Mouse (Mus musculus): Measurements from ENCODE around the gene Sarm1.

Gene Sarm1

DNA sequence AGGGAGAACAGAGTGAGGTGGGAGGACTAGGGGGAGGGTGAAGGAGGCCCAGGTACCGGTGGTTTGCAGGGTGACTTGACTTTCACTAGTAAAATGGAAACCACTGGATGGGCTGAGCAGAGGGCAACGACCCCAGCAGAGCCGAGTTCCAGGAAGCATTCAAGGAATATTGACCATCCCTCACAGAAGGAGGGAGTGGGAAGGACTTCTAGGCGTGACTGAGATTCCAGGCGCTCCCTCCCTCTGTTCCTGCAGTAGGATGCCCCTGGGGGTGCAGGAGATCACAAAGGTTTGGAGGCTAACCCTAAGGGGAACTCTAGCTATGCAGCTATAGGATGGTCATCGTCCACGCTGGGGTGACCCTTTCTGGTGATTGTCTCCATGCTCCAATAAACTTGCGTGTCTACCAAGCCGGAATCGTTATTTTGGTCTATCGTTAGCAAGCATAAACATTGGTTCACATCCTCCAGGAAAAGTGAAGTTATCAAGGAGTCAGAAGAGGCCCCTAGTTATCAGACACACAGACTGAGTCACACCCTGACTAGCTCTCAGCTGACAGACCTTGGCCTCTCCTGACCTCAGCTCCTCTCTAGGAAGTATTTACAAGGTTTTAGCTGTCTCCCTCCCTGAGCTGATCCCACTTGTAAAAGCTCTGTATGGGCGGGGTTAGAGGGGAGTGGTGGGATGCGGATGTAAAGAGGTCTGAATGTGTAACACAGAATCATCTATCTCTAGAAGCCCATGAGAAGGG, 34.1 kb downstream of the Sarm1 start:
- no peak for DNase-seq (ENCODE audit: low spot score)

DNA sequence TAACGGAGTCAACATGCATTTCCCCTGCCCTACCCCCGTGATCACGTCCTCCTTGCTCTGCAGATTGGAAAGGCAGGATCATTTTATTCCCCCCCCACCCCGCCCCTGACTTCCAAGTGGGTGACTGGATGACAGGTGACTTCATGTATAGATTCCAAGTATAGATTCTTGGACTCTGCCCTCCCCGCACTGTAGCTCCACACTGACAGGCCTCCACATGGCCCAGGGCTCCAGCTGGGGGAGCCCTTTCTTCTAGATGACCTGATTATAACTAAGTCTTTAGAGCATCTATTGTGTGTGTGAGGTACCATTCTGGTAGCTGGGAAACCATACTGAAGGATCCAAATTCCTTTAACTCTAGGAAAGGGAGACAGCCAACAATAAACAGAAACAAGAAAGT, 34.9 kb downstream of the Sarm1 start:
- no peak for DNase-seq (ENCODE audit: low spot score)

DNA sequence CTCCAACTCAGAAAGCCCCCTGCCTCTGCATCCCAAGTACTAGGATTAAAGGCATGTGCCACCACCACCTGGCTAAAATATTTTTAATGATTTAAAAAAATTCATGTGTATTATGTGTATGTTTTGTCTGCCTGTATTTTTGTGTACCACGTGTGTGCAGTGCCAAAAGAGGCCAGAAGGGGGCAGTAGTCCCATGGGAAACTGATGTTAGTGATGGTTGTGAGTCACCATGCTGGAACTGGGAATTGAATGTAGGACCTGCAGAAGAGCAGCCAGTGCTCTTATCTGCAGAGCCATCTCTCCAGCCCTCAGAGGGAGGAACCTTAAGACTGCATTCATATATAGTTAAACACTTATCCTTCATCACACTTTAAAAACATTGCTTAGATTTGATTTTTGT, 35.7 kb downstream of the Sarm1 start:
- DNase-seq (ENCODE audit: low spot score) = no peak

DNA sequence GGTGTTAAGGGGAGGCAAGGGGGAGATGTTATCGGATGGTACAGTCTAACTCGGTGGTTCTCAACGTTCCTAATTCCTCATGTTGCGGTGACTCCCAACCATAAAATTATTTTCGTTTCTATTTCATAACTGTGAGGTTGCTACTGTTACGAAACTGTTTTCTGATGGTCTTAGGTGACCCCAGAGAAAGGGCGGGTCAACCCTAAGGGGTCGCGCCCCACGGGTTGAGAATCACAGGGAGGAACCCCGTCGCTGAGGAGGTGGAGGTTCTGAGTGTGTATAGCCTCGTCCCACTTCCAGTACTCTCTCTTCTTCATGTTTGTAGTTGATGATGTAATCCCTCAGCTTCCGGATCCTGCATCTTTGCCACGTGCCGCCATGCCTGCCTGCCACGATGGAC, 38.8 kb downstream of the Sarm1 start:
- DNase-seq (ENCODE audit: low spot score) = no peak

DNA sequence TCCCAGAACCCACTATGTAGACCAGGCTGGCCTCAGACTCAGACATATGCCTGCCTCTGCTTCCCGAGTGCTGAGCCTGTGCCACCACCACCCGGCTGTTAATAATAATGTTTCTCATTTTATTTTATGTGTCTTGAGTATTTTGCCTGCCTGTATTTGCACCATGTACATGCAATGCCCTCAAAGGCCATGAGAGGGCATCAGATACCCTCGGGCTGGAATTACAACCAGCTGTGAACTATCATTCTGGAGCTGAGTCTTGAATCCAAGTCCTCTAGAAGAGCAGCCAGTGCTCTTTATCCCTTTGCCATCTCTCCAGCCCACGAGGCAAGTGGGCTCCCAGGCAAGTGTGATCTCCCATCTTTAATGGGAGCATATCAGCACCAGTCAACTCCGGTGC, 42.2 kb downstream of the Sarm1 start:
- peak; percentile 64 for DNase-seq (ENCODE audit: low spot score)

DNA sequence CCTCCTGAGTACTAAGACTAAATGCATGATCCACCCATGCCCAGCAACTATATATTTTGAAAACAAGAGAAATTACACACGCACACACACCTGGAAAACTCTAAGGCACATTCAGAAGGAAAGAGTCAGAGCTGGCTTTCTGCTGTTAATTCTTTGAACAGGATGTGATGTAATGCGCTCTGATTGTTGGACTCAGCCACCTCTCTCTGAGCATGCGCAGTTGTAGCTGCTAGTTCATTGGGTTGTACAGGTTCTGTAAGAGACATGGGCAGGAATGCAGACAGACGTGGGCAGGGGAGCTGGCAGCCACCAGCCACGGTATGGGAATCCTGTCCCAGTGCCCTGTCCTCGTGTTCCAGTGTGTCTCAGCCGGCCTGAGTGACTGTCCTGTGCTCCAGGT, 43.3 kb downstream of the Sarm1 start:
- DNase-seq (ENCODE audit: low spot score) = no peak

DNA sequence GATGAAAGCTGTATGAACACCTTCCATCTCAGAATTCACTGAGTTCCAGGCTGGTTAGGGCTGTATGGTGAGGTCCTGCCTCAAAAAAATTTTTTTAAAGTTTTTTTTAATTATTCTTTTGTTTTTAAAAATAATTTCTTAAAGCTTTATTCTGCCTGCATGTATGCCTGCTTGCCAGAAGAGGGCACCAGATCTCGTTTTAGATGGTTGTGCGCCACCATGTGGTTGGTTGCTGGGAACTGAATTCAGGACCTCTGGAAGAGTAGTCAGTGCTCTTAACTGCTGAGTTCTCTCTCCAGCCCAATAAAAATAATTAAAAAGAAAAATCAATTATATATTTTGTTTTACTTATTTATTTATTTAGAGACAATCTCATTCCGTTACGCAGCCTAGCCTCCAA, 43.9 kb downstream of the Sarm1 start:
- DNase-seq (ENCODE audit: low spot score) = peak; percentile 80

DNA sequence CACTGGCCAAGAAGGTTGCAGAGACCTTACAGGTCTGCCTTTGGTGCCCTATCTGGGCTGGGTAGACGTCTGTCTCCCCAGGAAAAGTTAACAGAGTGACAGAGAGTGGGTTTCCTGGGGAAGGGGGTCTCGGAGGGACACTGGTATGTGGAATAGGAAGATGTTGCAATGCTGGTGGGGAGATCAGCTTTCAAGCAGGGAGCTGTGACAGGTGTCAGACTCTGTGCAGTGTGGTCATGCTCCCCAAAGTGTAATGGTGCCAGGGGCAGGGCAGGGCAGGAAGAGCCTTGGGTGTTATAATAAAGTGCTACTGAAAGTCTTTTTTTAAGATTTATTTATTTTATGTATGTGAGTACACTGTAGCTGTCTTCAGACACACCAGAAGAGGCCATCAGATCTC, 47.2 kb downstream of the Sarm1 start:
- no peak for DNase-seq (ENCODE audit: low spot score)

DNA sequence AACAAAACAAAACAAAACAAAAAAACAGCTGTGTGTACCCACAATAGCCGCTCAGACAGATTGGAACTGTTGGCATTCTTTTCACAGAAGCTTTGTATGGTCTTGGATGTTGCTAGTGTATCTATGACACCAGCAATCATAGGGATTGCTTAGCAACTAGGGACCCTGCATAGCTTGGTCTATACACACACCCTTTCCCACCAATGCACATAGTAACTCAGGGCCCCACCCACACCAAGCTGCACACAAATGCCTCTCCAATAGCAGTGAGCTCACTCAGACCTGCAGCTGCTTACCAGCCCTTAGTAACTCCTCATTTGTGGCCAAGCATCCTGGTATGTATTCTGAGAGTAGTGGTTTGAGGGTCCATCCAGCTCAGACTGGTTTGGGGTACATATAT, 49.3 kb downstream of the Sarm1 start:
- DNase-seq (ENCODE audit: low spot score) = no peak

DNA sequence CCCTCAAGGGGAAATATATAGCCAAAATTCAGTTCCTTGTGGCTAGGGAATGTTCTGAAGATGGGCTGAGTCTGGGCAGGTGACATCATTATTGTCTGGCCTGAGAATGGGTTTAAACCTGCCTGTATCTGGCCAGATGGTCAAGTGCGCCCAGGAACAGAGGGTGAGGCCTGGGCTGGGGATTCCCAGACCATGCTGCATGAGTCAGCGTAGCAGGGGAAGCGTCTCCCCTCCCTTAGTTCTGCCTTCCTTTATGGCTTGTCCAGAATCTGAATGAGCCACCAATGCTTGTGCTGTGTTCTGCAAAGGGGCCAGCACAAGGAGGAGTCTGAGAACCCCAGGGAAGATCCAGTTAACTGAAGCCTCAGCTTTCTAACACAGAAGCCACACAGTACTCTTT, 50.4 kb downstream of the Sarm1 start:
- no peak for DNase-seq (ENCODE audit: low spot score)

DNA sequence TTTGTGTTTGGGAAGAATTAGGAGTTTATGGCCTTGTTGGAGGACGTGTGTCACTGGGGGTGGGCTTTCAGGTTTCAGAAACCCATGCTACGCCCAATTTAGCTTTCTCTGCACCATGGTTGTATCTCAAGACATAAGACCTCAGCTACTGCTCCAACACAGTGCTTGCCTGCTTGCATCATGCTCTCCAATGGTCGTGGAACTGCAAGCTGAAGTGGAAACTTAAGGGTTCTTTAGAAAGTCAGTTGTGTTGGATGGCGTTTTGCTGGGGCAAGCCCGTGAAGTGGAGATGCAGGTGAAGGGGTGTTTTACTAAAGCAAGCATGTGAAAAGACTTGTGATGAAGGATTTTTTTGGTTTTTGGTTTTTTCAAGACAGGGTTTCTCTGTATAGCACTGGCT, 54.4 kb downstream of the Sarm1 start:
- no peak for DNase-seq (ENCODE audit: low spot score)

DNA sequence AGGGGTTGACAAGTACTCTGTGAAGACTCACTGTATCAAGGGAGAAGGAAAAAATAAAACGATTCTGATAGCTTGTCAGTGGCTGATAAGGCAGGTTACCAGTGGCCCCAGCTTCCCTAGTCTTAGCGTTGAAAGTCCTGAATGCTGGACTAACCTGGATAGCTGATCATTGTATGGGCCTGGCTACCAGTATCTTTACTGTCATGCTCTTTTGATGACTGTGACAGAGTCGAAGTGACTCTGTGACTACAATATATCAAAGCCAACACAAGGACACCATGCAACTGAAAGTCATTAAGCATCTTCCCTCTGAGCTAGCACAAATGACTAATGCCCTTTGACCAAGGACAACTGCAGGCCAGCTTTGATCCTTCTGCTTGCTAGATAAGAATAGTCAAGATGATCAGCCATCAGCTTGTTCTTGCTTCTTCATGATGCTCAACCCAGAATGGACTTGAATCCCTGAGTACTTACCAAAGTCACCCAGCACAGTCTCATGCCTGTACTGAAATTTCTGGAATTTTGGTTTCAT, 59.1 kb downstream of the Sarm1 start:
- DNase-seq (ENCODE audit: low spot score) = no peak

DNA sequence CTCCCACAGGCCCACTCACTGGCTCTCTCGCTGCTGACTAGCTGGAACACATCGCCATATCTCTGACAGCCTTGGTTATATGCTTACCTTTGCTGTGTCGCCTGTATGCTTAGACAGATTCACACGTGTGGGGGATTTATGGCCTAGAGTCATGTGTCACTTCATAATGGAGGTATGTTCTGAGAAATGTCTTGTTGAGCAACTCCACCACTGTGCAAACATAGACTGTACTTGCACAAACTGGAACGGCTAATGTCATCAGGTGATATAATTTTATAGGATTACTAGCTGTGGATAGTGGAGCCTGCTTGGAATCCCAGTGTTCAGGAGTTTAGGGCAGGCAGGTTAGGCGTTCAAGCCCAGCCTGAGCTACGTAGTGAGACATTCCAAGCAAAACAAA, 60.4 kb downstream of the Sarm1 start:
- DNase-seq (ENCODE audit: low spot score) = no peak

DNA sequence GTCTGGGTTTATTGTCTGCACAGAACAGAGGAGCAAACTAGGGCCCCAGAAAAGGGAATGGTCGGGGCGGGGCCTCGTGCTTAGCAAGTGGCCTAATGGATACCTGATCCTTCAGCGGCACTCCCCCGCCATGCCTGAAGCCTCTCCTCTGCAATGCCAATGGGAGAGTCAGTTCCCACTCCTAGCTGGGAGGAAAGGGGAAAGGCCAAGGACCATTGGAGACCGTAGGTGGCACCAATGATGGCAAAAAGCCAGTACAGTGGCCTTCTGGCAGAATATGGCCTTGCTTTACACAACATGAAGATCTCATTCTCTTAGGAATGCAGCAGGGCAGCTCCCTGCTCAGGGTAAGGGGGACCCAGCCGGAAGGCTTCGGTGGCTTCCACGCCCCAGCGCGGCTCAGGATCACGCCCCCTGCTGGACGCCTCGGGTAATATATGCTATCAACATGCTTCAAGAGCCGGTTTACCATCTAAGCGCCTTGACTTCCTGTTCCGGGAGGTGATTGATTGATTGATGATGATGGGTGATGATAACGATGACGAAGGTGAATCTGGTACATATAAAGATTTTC, 61.7 kb downstream of the Sarm1 start:
- no peak for DNase-seq (ENCODE audit: low spot score)

DNA sequence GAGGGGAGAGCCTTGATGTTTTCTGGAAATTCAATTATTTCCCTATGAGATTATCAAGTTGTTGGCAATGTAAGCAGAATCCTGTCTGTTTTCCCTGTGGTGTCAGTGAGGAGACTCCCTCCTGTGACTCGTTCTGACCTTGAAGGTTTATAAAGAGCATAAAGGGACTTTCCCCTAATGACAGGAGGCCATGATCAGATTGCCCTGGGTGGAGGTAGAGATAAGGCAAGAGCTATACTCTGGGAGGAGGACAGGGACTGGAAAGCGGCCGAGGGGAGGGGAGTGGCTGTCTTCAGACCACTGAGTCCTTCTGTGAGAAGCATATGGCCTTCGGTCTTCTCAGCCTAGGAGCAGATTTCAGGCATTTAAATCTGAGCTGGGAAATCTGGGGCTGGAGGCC, 63.5 kb downstream of the Sarm1 start:
- DNase-seq (ENCODE audit: low spot score) = no peak

DNA sequence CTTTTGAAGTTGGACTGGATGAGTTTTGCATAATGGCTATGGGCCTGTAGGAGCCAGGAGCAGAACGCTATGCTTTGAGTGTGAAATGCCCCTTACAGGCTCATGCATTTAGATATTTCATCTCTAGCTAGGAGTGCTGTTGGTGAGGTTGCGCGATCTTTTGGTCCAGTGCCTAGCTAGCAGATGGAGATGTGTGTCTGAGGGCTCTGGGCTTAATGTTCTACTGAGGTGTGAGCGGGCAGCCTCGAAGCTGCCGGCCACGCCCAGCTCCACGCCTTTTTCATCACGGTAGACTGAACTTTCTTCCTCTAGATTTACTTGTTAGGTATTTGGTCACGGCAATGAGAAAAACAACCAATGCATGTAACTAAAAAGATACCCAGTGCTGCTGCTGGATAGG, 66.4 kb downstream of the Sarm1 start:
- DNase-seq (ENCODE audit: low spot score) = no peak

DNA sequence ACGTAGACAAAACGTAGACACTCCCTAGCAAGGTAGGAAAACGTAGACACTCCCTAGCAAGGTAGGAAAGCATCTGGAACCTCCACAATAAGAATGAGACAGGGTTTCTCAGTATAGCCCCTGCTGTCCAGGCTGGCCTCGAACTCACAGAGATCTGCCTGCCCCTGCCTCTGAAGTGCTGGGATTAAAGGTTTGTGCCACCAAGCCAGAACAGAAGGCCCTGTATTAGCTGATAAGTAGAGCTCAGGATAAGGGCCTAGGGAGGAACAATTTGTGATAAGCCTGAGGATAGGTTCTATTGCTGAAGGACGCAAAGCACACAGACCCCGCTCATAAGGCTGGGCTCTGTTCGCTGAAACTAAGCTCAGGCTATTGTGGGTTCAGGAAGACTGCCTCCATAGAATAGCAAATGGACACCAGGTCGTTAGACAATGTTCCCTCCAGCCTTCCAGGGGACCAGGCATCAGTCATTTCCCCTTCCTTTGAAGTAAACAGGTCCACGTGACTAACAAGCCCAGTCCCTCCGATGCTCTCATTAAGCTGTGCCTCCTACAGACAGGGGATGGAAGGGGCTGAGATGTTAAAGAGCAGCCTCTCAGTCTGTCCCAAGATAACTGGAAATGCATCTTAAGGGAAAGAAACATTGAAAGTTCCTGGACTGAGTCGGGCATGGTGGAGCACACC, 67.2 kb downstream of the Sarm1 start:
- DNase-seq (ENCODE audit: low spot score) = no peak

DNA sequence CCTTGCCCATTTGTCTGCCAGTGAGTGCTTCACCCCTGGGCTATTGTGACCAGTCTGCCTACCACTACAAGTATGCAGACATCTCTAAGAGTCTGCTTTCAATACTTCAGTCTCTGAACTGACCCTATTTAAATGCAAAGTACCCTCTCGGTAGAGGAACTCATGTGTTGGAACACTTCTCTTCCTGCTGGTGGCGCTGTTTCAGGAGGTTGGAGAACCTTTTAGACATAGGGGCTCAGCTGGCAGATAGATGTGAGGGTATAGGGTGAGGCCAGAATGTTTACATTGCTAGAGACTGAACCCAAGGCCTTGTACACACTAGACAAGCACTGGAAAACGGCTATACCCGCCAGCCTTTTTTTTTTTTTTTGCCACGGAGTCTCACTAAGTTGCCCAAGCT, 69.2 kb downstream of the Sarm1 start:
- no peak for DNase-seq (ENCODE audit: low spot score)

DNA sequence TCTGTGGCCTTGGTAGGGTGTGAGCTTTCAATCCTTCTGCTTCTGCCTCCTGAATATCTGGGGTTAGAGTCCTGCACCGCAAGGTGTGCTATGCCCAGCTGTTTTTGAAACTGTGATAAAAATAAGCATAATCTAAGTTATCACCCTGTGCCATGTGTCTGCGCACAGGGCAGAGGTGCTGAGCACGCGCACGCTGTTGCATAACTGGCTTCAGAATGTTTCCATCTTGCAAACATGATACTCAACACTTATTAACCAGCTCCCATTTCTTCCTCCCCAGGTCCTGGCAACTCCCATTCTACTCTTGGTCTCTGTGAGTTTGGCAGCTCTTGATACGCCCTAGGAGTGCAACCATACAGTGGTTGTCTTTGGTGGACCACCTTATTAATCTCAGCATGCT, 69.9 kb downstream of the Sarm1 start:
- DNase-seq (ENCODE audit: low spot score) = no peak

DNA sequence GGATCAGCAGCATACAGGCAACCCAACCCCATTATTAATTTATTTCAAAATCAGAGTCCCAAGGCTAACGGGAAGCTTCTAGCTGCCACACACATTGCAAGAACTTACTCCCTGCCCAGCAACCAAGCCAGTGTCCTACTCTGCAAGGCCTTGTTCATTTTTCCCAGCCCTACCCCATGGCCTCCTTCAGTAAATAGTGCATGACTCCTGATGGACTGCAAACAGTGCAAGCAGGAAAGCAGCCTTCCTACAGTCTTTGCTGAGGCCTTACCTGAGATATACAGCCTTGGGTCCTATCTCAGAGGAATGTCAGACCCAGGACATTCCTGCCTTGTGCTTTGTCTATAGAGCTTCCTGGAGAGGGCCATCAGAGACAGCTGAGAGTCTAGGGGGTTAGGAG, 72.0 kb downstream of the Sarm1 start:
- DNase-seq (ENCODE audit: low spot score) = no peak

DNA sequence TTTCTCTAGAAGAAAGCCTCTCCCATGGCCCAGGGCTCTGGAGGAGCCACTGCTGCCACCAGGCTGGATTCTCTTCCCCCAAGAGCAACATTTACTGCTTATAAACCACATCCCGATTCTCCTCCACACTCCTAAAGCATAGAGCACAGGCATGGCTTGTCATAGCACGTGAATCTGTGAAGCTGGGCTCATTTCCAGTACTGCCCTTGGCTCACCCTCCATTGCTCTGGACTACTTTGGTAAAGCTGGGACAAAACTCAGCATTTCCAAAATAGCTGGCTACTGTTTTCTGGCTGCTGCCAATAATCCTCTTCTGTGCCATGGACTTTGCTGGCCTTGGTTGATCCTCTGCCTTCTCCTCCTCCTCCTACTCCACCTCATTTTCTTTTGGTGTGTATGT, 73.2 kb downstream of the Sarm1 start:
- DNase-seq (ENCODE audit: low spot score) = peak; percentile 82

Measured in adipocyte (in vitro differentiated cells).